ENCODE assay signal across 20 mouse cellular contexts in the genomic region with DNA sequence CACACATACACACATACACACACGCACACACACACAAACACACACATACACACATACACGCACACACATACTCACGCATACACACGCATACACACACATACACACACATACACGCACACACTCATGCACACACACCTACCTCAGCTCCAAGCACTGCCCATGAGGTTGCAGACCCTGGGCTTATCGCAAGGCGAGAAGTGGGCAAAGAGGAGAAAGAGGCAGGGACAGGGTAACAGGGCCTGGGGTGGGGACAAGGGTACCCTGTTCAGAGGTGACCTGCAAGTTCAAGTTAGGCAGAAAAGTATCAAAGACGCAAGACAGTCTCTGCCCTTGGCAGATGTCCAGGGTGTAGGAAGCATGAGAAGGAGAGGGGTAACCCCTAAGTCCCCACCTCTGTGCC. TPM values are rescaled to one million over a fixed set of nuclear protein-coding genes. Genes with fewer than 3 reads are reported as not detected.
"Had no signal": no experiment of that assay in that cellular context is flagged by ENCODE, and none has a peak within 500 bp of the region (broad histone marks: within the 10 kb centered on the region; RNA-seq: fewer than 3 reads in every experiment).

No protein-coding gene starts in this region.

- H3K4me1 ChIP-seq: midbrain, embryonic 10.5 days had no signal

- H3K27ac ChIP-seq: lung, embryonic 15.5 days; midbrain, embryonic 10.5 days; midbrain, embryonic 13.5 days; neural tube, embryonic 13.5 days; neural tube, embryonic 15.5 days had no signal

- H3K4me2 ChIP-seq: lung, embryonic 15.5 days; midbrain, embryonic 13.5 days; neural tube, embryonic 13.5 days; neural tube, embryonic 15.5 days had no signal

- ATAC-seq: liver, postnatal 0 days; midbrain, embryonic 13.5 days; midbrain, embryonic 16.5 days had no signal

- DNase-seq: liver, postnatal 0 days; lung, adult 2 months; lung, postnatal 10 days; lung, postnatal 4 days; retina, postnatal 1 day; right cerebral cortex, adult 18-20 months; right cerebral cortex, postnatal 25 days; right cerebral cortex, postnatal 4 days; spleen, adult 18-20 months; thymus, adult 18-20 months; thymus, postnatal 14 days; thymus, postnatal 36 days had no signal

- H3K9ac ChIP-seq: liver, postnatal 0 days; lung, embryonic 15.5 days; midbrain, embryonic 13.5 days; neural tube, embryonic 13.5 days; neural tube, embryonic 15.5 days had no signal

- H3K9me3 ChIP-seq: lung, embryonic 15.5 days; midbrain, embryonic 10.5 days; midbrain, embryonic 13.5 days; neural tube, embryonic 13.5 days; neural tube, embryonic 15.5 days had no signal

- H3K36me3 ChIP-seq: lung, embryonic 15.5 days had no signal

- H3K27me3 ChIP-seq: lung, embryonic 15.5 days; midbrain, embryonic 13.5 days; neural tube, embryonic 13.5 days; neural tube, embryonic 15.5 days had no signal

- H3K4me3 ChIP-seq: lung, embryonic 15.5 days; midbrain, embryonic 10.5 days; midbrain, embryonic 13.5 days; myocyte; neural tube, embryonic 13.5 days; neural tube, embryonic 15.5 days had no signal

RNA-seq across cellular contexts. Expression of a gene that starts 24.5 kb away (rescaled TPM):
- total RNA-seq: megakaryocyte-erythroid progenitor cell, adult 5-6 weeks had no signal
- polyA plus RNA-seq: liver, postnatal 0 days had no signal
